Mouse (Mus musculus) frontal cortex, adult (tissue): ENCODE data around the gene Ugt1a2.
"Not testable (repeated sequence)": the region's sequence is repeated elsewhere in the genome, so short reads cannot be mapped to it uniquely, and the experiment has no call there.

ENCODE experiments used
- ATAC-seq: cut with Nextera tagmentation; 2 replicates; pipeline ENCODE4 v1.9.2; 2017; ENCODE audit warnings: mild to moderate bottlenecking, moderate library complexity, mixed read lengths; ENCODE audit not compliant: low TSS enrichment

The Ugt1a2 gene

GRCm38 (mm10) chr1:88217576-88217975 lies 17.2 kb downstream of the Ugt1a2 start:
- ATAC-seq = no peak

GRCm38 (mm10) chr1:88218051-88218450 lies 17.6 kb downstream of the Ugt1a2 start:
- ATAC-seq = no peak

- ATAC-seq = no peak
Measured at GRCm38 (mm10) chr1:88218591-88218990, 18.2 kb downstream of the Ugt1a2 start.

GRCm38 (mm10) chr1:88219054-88219453 lies 18.7 kb downstream of the Ugt1a2 start:
- no peak for ATAC-seq

- ATAC-seq = no peak
Measured at GRCm38 (mm10) chr1:88220336-88220735, 19.9 kb downstream of the Ugt1a2 start.

- ATAC-seq = no peak
Measured at GRCm38 (mm10) chr1:88222216-88222615, 21.8 kb downstream of the Ugt1a2 start.

- not testable (repeated sequence) for ATAC-seq
Measured at GRCm38 (mm10) chr1:88223011-88223515, 22.7 kb downstream of the Ugt1a2 start.

- ATAC-seq = no peak
Measured at GRCm38 (mm10) chr1:88223591-88223990, 23.2 kb downstream of the Ugt1a2 start.

GRCm38 (mm10) chr1:88224029-88224776 lies 23.8 kb downstream of the Ugt1a2 start:
- ATAC-seq = no peak

- ATAC-seq = not testable (repeated sequence)
Measured at GRCm38 (mm10) chr1:88225301-88225700, 24.9 kb downstream of the Ugt1a2 start.

- ATAC-seq = no peak
Measured at GRCm38 (mm10) chr1:88225741-88226140, 25.3 kb downstream of the Ugt1a2 start.

- no peak for ATAC-seq
Measured at GRCm38 (mm10) chr1:88226670-88227379, 26.4 kb downstream of the Ugt1a2 start, which contains the start of gene Mroh2a. TSS of gene Mroh2a (plus strand) at chr1:88226986.

GRCm38 (mm10) chr1:88227482-88227881 lies 27.1 kb downstream of the Ugt1a2 start:
- ATAC-seq = no peak

GRCm38 (mm10) chr1:88228121-88228520 lies 27.7 kb downstream of the Ugt1a2 start:
- ATAC-seq = no peak

- ATAC-seq = no peak
Measured at GRCm38 (mm10) chr1:88229566-88229965, 29.2 kb downstream of the Ugt1a2 start.

GRCm38 (mm10) chr1:88229986-88230385 lies 29.6 kb downstream of the Ugt1a2 start:
- ATAC-seq = no peak

- ATAC-seq = no peak
Measured at GRCm38 (mm10) chr1:88230421-88230820, 30.0 kb downstream of the Ugt1a2 start.

GRCm38 (mm10) chr1:88230981-88231802 lies 30.8 kb downstream of the Ugt1a2 start:
- ATAC-seq = no peak

- ATAC-seq = no peak
Measured at GRCm38 (mm10) chr1:88231803-88232499, 31.6 kb downstream of the Ugt1a2 start.

GRCm38 (mm10) chr1:88232664-88233380 lies 32.4 kb downstream of the Ugt1a2 start:
- ATAC-seq = no peak
